Mouse (Mus musculus): Measurements from ENCODE around the gene Gm49383.
"Not testable (repeated sequence)": the region's sequence is repeated elsewhere in the genome, so short reads cannot be mapped to it uniquely, and the experiment has no call there.

The Gm49383 gene

DNA sequence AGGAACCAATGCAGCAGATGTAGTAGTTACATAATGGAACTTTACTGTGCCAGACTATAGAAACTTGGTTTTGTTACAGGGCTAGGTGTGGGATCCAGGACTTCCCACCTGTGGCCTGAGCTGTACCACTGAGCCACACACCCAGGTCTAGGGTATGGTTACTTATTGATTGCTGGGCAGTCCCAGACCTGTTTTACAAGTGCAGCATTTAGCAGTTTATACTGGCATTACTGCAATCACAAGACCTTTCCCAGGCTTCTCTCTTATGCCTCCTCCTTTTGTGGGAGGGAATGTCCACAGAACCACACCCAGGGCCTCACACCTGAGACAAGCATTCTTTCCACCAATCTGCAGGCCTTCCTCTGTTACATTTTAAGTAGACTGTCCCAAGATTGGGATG, 2.1 kb upstream of the Gm49383 start:
- DNase-seq (ENCODE audit: low spot score) = no peak

DNA sequence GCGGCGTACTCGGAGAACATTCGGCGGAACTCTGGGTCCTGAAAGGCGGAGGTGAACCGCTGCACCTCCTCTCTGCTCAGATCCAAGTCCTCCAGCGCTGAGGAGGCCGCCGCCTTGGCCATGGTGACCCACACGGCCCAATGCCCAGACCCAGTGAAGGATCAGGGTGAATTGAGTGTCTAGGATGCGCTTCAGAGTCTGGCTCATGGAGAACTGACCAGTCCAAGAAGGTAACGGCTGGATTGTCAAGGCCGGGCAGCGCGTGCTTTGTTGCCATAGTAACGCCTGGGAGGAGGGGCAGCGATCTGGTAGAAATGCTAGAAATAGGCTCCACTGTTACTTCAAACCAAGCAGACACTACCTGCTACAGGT, 1.2 kb upstream of the Gm49383 start, which contains the start of gene Dnaaf2:
Dnaaf2 (minus strand) TSS at position 266 of the 372 bp plus-strand sequence.
- peak; percentile 82 for DNase-seq (ENCODE audit: low spot score)

DNA sequence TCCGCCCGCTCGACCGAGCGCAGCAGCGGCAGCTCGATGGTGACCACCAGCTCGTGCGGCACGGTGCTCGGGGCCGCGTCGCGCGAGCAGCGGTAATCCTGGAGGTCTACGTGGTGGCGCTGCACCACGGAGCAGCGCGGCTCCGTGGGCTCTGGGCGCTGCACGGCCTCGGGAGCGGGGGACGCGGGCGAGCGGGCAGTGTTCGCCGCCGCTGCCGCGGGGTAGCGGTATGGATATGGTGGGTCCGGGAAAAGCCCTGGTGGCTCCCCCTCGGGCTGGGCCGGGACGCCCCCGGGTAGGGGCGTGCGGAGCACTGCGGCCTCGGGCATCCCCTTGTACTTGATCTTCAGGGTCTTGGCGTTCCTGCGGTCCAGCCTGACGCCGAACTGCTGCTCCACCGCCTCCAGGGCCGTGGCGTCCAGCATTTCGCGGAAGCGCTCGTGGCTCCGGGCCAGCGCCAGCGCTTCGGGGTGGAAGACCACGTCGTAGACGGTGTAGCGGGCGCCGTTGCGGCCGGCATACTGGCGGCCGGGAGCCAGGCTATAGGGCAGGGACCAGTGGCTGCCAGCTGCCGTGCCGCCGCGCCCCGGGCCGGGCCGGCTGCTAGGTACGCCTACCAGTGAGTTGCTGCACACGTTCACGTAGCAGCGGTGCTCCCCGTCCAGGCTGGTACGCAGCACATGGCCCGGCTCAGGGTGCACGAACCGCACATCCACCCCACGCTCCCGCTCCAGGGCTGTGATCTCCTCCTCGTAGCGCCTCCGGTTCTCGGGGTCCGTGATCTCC, 667 bp upstream of the Gm49383 start:
- DNase-seq (ENCODE audit: low spot score) = peak; percentile 53

DNA sequence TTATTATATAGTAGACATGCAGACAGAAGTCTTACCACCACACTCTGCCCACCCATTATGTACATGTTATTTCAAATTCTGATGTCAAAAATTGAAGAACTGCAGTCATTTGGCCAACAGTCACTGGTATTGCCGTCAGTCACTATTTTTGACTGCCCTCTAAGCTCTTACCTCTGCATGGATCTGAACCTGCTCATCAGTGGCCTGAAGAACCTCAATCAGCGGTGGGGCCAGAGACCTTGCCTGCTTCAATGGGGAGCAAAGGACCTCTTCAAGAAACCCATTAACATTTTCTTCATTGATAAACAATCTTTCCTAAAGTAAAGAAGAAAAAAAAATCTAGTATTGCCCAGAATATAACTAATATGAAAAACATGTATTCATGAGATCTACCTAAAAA, 4.3 kb downstream of the Gm49383 start:
- DNase-seq (ENCODE audit: low spot score) = no peak

DNA sequence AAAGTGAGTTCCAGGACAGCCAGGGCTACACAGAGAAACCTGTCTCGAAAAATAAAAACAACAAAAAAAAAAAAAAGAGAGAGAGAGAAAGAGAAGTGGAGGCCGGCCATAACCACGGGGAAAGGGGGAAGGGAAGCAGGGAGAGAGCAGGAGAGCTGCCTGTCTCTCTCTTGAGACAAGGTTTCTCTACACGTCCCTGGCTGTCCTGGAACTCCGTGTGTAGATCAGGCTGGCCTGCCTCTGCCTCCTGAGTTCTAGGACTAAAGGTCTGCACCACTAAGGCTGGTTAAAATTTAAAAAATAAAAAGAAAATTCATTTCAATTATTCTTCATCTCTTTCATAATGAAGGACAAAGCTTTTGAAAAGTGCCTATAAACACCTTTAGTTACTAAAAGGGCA, 5.5 kb downstream of the Gm49383 start:
- no peak for DNase-seq (ENCODE audit: low spot score)

DNA sequence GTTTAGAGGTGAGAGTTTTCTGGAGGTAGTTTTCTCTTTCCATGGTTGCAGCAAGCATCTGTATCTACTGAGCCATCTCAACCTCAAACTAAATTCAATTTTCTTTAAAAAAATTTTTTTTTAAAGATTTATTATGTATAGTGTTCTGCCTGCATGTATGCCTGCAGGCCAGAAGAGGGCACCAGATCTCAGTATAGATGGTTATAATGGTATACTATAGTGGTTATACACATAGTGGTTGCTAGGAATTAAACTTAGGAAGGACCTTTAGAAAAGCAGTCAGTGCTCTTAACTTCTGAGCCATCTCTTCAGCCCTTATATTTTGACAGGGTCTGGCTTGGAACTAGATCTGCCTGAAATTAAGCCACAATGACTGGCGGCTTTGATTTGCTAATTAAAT, 6.4 kb downstream of the Gm49383 start:
- no peak for DNase-seq (ENCODE audit: low spot score)

DNA sequence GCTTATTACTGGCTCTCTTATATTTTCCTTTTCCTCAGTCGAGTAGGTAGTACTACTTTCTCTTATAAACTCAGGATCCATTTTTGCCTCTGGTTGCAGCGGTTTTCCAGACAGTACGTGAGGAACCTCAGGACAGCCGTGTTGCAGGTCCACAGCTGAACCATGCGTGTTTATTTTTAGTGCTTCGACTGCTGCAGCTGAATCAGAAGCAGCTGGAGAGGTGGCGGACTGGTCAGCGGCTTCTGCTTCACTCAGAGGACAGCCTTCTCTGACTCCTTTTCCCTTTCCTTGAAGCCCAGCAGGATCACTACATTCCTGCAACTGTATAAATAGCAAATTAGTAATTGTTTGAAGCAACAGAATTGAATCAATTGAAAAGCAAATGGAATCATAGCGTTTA, 6.8 kb downstream of the Gm49383 start:
- no peak for DNase-seq (ENCODE audit: low spot score)

DNA sequence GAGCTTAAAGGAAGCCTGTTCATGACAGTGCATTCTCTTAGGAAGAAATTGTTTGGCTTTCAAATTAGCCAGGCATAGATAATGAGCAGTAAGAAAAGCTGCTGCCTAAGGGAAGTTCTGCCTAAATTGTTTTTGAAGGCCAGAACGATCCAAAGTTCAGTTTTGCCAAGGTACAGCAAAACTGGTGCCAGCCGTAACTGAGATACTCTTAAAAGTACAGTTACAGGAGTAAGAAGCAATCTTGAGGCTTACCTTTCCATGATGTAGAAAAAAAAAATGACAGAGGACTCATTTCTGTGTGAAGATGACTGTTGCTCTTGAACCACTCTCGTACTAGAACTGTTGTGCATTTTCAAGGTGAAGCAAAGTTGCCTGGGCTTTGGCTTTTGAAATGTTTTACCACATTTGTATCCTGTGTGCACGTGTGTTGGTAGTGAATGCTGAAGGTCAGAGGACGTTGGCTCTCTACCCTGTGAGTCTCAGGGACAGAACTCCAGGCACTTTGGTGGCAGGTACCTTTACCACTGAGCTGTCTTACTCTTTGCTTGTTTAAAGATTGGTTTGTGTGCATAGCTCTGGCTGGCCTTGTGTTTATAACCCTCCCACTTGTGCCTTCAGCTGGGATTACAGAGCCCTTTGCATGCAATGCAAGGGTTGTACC, 10.0 kb downstream of the Gm49383 start:
- no peak for DNase-seq (ENCODE audit: low spot score)

DNA sequence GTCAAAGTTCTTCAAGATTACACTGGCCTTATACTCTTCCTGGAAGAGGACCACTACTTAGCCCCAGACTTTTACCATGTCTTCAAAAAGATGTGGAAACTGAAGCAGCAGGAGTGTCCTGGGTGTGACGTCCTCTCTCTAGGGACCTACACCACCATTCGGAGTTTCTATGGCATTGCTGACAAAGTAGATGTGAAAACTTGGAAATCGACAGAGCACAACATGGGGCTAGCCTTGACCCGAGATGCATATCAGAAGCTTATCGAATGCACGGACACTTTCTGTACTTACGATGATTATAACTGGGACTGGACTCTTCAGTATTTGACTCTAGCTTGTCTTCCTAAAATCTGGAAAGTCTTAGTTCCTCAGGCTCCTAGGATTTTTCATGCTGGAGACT, 11.5 kb downstream of the Gm49383 start:
- DNase-seq (ENCODE audit: low spot score) = peak; percentile 14

DNA sequence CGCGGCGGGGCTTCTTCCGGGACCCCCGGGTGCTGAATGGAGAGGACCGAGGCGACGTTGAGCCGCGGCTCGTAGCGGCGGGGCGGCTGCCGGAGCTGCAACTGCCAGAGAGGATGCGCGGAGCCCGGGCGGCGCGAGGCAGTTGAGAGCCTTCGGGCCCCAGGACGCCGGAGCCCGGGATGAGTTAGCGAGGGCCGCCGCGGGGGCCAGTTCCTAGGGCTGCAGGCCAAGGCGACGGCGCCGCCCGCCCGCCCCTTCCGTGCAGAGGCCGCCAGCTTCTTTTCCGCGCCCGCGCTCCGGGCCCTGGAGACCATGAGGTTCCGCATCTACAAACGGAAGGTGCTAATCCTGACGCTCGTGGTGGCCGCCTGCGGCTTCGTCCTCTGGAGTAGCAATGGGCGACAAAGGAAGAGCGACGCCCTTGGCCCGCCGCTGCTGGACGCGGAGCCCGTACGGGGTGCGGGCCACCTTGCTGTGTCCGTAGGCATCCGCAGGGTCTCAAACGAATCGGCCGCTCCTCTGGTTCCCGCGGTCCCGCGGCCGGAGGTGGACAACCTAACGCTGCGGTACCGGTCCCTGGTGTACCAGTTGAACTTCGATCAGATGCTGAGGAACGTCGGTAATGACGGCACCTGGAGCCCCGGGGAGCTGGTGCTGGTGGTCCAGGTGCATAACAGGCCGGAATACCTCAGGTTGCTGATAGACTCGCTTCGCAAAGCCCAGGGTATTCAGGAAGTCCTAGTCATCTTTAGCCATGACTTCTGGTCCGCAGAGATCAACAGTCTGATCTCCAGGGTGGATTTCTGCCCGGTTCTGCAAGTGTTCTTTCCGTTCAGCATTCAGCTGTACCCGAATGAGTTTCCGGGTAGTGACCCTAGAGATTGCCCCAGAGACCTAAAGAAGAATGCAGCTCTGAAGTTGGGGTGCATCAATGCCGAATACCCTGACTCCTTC, 12.3 kb downstream of the Gm49383 start:
- peak; percentile 54 for DNase-seq (ENCODE audit: low spot score)

DNA sequence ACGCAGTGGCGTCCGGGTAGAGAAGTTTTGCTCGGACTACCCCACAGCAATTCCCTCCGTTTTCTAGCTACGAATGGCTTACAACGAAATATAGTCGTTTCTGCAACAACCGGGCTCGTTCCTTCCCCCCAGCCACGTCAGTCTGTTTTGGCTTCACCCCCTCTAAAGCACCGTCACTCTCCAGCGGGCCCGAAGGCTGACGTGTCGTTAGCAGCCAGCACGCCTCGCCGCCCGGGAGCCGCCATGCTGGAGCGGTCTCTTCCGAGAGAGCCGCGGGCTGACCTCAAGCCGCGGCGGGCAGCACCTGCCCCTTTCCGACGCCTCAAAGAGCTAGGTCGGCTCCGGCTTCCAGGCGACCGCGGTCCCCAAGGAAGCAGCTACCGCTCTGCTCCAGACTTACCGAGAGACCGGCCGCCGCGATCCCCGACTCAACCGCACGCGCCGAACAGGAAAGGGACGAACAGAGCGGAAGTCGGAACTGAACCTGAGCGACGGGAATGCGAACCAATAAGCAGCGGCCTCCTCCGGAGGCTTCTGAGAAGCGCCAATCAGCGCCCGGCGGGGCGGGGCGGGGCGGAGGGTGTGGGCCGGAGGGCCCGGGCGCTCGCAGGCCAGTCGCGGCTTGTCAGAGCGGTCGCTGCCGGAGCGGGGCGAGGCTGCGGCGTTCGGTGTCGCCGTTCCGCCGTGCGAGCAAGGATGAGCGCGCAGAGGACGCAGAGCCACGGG, 13.2 kb downstream of the Gm49383 start, which contains the start of the genes Rpl36al and Mgat2:
Rpl36al (minus strand) TSS at position 501 of the 726 bp plus-strand sequence.
Mgat2 (plus strand) TSS at position 575 of the 726 bp plus-strand sequence.
- DNase-seq (ENCODE audit: low spot score) = peak; percentile 100

DNA sequence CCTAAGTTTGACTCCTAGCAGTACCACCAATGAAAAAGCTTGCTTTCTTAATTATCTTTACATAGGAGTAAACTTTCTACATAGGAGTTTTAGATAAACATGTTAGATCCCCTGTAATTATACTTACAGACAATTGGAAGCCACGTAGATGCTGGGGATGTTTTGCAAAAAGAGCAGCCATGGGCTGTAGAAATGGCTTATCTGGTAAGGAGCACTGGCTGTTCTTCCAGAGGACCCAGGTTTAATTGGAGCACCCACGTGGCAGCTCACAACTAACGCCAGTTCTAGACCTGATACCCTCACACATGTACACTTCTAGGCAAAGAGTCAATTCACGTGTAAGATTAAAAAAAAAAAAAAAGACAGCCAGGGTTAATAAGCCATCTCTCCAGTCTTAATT, 15.1 kb downstream of the Gm49383 start:
- no peak for DNase-seq (ENCODE audit: low spot score)

DNA sequence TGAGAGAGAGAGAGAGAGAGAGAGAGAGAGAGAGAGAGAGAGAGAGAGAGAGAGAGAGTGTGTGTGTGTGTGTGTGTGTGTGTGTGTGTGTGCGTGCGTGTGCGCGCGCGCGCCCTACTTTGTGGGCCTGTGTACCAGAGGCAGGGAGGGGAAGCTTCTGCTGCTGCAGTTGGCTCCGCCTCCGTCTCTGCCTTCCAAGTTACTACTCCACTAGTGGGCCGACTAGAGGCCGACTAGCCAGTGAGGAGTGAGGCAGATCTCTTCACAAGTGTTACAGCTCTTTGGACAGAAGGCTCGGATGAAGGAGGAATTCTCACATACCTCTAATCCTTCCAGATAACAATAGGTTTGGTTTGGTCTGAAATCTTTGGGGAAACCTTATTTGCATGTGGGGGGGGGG, 17.5 kb downstream of the Gm49383 start:
- DNase-seq (ENCODE audit: low spot score) = no peak

DNA sequence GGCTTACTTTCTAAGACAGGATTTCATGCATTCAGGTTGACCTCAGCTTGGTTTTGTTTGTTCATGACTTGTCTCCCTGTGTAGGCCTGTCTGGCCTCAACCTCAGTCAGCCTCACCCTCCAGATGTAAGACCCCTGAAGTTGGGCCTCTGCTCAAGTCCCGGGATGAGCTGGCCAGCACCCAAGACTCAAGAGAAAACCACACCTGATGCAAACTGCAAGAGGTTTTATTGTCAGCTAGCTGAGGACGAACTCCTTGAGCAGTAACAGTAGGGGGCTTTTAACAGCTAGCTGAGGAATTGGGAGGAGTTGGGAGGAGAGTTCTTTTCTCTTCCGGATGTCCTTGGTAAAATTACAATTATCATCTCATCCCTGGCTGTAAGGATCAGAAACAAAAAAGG, 19.4 kb downstream of the Gm49383 start:
- no peak for DNase-seq (ENCODE audit: low spot score)

DNA sequence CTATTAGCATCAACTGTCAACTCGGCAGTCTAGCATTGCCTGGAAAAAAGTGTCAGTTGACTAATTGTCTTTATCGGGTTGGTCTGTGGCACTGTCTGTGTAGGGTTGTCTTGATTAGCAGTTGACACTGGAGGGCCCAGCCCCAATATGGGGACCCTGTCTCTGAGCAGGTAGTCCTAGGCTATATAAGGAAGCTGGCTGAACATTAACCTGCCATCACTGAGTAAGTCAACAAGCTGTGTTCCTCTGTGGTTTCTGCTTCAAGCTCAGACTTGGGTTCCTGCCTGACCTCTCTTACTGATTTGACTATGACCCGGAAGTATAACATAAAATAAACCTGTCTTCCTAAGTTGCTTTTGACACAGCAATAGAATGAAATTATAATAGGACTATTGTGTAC, 20.9 kb downstream of the Gm49383 start:
- no peak for DNase-seq (ENCODE audit: low spot score)

DNA sequence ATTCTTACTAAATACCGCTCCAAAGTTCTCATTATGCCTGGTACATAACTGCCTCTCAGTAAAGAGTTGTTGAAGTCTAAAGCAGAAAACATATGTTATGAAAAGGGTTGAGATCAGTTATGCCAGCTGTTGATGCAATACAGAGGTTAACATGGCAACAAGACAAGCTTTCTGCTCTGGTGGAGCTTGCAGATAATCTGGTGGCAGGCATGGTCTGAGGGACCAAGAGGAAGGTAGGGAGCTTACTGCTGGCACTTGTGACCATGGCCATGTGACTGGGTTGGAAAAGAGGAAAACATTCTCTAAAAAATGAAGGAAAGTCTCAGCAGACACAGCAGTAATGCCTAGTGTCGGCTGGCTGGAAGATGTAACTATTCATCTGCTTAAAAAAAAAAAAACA, 25.6 kb downstream of the Gm49383 start:
- DNase-seq (ENCODE audit: low spot score) = no peak

DNA sequence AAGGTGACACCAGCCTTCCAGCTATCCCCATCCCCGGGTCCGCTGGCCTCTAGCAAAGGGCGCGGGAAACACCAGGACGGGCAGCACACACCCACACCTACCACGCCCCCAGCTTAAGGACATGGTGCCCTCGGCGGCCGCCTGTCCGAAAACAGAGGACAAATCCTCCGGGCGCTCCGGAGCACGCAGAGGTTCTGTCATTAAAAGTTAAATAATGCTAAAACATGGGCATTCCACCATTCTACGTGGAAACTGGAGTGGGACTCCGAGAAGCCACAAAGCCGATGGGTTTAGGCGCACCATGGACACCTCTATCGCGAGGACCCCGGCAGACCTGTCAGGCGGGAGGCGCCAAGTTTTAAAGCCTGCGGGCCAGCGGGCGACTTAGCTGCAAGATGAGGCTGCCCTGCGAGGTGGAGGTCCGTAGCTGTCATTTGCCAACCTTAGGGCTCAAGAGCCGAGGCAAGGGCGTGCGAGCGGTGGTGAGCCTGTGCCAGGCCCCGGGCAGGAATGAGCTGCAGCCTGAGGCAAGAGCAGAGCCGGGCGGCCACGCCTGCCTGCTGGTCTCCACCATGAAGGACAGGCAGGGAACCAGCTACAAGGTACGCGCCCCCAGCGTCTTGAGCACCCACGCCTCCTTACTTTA, 28.3 kb downstream of the Gm49383 start, which contains the start of gene Lrr1:
Lrr1 (plus strand) TSS at position 354 of the 646 bp plus-strand sequence.
- peak; percentile 90 for DNase-seq (ENCODE audit: low spot score)

DNA sequence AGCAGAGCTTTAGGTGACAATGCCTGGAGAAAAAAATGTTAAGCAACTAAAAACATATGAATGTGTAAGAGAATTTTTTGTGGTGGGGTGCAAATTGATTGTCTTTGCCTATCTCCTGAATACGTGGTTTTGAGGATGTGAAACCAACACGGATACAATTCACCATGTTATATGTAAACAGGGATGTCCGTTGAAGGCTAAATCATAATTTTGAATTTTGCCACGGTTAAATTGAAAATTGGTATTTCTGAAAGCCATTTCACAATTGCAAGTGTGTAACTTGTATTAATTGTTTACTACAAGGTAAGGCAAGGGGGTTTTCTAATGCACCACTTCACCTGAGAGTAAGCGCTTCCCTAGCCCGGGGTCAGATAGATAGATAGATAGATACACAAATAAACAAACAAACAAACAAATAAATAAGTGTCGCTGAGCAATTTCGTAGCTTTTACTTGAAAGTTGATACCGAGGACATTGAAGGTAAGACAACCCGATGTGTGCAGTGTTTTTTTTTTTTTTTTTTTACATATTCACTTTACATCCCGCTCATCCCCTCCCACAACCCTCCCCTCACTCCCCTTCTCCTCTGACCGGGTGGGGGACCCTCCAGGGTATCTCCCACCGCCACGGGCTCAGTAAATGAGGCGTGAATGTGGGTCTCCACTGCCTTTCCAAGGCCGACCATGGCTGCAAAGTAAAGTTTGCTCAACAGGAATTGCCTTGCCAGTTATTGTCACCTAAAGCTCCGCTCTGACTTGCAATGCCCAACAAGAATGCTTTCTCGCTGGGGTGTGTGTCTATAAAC, 29.0 kb downstream of the Gm49383 start:
- no peak for DNase-seq (ENCODE audit: low spot score)

DNA sequence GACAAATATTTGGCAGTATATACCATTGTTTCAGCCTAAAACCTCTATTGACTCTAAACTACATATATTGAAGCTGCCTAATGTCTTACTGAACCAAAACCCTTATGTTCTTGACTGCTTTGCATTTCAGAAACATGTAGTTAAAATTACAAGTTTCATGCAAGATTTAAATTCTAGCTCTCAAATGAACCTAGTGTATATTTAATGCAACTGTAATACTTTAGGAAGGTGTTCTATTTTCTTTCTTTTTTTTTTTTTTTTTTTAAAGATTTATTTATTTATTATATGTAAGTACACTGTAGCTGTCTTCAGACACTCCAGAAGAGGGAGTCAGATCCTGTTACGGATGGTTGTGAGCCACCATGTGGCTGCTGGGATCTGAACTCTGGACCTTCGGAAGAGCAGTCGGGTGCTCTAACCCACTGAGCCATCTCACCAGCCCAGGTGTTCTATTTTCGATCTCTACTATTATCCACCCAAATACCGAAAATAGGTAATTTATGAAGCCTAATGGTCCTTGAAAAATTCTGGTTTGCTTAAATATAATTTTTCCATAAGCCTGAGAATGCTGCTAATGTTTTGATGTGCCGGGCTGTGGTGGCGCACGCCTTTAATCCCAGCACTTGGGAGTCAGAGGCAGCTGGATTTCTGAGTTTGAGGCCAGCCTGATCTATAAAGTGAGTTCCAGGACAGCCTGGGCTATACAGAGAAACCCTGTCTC, 29.9 kb downstream of the Gm49383 start:
- DNase-seq (ENCODE audit: low spot score) = not testable (repeated sequence)

DNA sequence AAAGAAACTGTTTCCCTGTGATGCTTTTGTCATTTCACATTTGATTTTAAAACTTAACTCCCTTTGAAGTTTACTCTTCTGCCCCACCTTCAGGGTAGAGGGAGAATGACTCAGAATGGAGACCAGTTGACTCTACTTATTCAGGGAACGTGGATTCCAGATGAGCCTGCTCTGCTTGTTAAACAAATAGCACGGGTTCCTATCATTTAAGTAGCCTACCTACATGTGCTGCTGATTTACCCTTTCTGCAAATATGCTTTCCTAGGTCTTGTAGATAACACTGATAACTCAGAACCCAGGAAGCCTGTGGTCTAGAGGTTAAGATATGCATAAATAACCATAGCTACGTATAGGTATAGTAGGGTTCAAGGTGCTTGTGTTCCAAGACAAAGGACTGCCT, 32.0 kb downstream of the Gm49383 start:
- no peak for DNase-seq (ENCODE audit: low spot score)

Measured in retina, embryonic 14.5 days (tissue).